Mouse (Mus musculus) heart, embryonic 13.5 days (tissue): ENCODE measurements around the gene Slc6a1. TPM values are rescaled to one million over a fixed set of nuclear protein-coding genes. Genes with fewer than 3 reads are reported as not detected.

Experiments
- ATAC-seq: fragments of 200-750 bp; cut with Nextera tagmentation; 2 replicates; pipeline ENCODE4 v1.8.0; 2017; ENCODE audit warnings: moderate TSS enrichment; ENCODE audit not compliant: insufficient number of reproducible peaks, low FRiP score, low TSS enrichment; ENCODE audit errors: extremely low read depth
- H3K27ac ChIP-seq: fragments of 300-500 bp; sonication (generic); replicated peaks from 2 replicates; pipeline ENCODE4 v1.5.1; 2015; ENCODE audit warnings: moderate library complexity, mild to moderate bottlenecking, inconsistent platforms
- H3K27me3 ChIP-seq: fragments of 300-500 bp; sonication (generic); replicated peaks from 2 replicates; pipeline ENCODE4 v1.6.1; 2015; ENCODE audit warnings: mild to moderate bottlenecking, inconsistent platforms
- H3K36me3 ChIP-seq: fragments of 300-500 bp; sonication (generic); 2 replicates; pipeline ENCODE4 v1.6.1; 2015; ENCODE audit warnings: mild to moderate bottlenecking, inconsistent platforms
- H3K4me1 ChIP-seq: fragments of 300-500 bp; sonication (generic); 2 replicates; pipeline ENCODE4 v1.6.1; 2015; ENCODE audit warnings: inconsistent platforms
- H3K4me2 ChIP-seq: fragments of 300-500 bp; sonication (generic); 2 replicates; pipeline ENCODE4 v1.6.1; 2015; ENCODE audit warnings: inconsistent platforms, mild to moderate bottlenecking, moderate library complexity
- H3K4me3 ChIP-seq: fragments of 300-500 bp; sonication (generic); 2 replicates; pipeline ENCODE4 v1.5.1; 2015; ENCODE audit warnings: moderate library complexity, mild to moderate bottlenecking, inconsistent platforms
- H3K9ac ChIP-seq: fragments of 300-500 bp; sonication (generic); 2 replicates; pipeline ENCODE4 v1.6.1; 2015; ENCODE audit warnings: inconsistent platforms, mild to moderate bottlenecking, moderate library complexity
- H3K9me3 ChIP-seq: fragments of 300-500 bp; sonication (generic); 2 replicates; pipeline ENCODE4 v1.6.1; 2016; ENCODE audit warnings: inconsistent platforms
- WGBS: fragments of 180-500 bp; shearing (Covaris S2); methylation state at CpG from one replicate; pipeline ENCODE4 v1.1.7; 2015; ENCODE audit warnings: mixed read lengths; 5-methylcytosine and 5-hydroxymethylcytosine counted together
- polyA plus RNA-seq: library from polyadenylated mRNA; unstranded; fragments of >200 nt; fragmentation: Nextera tagmentation; extraction: Ambion mirVana; gene quantifications from 2 replicates; pipeline ENCODE4 v1.2.1, GENCODE M21; 2015

Gene Slc6a1
- polyA plus RNA-seq, 1 experiment from 2014 or later, result 0.63 TPM

GRCm38 (mm10) chr6:114290929-114291328, 8.5 kb downstream of the Slc6a1 start:
- no peaks in the 10 kb centered on the region for H3K9me3 ChIP-seq
- 36% methylated on average over 4 of the region's 4 CpGs for WGBS
- no peaks in the 10 kb centered on the region for H3K36me3 ChIP-seq
- no peak for ATAC-seq
- no peak overlapping the region for H3K27ac ChIP-seq
- no peaks in the 10 kb centered on the region for H3K4me1 ChIP-seq
- H3K4me2 ChIP-seq, result no peak overlapping the region
- H3K9ac ChIP-seq, result no peak overlapping the region
- H3K4me3 ChIP-seq, result no peak overlapping the region
- H3K27me3 ChIP-seq, result peaks cover 79% of the 10 kb centered on the region

GRCm38 (mm10) chr6:114291396-114291795, 9.0 kb downstream of the Slc6a1 start:
- Histone ChIP-seq H3K9me3 (no peaks in the 10 kb centered on the region), H3K27me3 (peaks cover 75% of the 10 kb centered on the region), H3K4me3 (no peak overlapping the region), H3K4me2 (no peak overlapping the region), H3K36me3 (no peaks in the 10 kb centered on the region), H3K4me1 (peaks cover under 1% of the 10 kb centered on the region; the same call in 1 of the 2 replicates), H3K27ac (no peak overlapping the region), H3K9ac (no peak overlapping the region)
- no peak for ATAC-seq
- 37% methylated on average over 5 of the region's 5 CpGs for WGBS

GRCm38 (mm10) chr6:114293511-114293910, 11.1 kb downstream of the Slc6a1 start:
- no peak overlapping the region for H3K9ac ChIP-seq
- whole genome bisulfite sequencing, result 20% methylated on average over 8 of the region's 8 CpGs
- no peak for ATAC-seq

GRCm38 (mm10) chr6:114295086-114295485, 12.7 kb downstream of the Slc6a1 start:
- Histone ChIP-seq H3K36me3 (no peaks in the 10 kb centered on the region), H3K4me1 (peaks cover 11% of the 10 kb centered on the region; the same call in 1 of the 2 replicates), H3K27ac (no peak overlapping the region), H3K9ac (no peak overlapping the region), H3K27me3 (peaks cover 49% of the 10 kb centered on the region), H3K9me3 (no peaks in the 10 kb centered on the region), H3K4me2 (no peak overlapping the region), H3K4me3 (no peak overlapping the region)
- WGBS, result 68% methylated on average over 4 of the region's 4 CpGs
- ATAC-seq, result no peak

More at GRCm38 (mm10) chr6:114293511-114293910, 11.1 kb downstream of the Slc6a1 start:
- Histone ChIP-seq H3K4me2 (no peak overlapping the region), H3K4me1 (peaks cover 11% of the 10 kb centered on the region; the same call in 1 of the 2 replicates), H3K9me3 (no peaks in the 10 kb centered on the region), H3K36me3 (no peaks in the 10 kb centered on the region), H3K27ac (no peak overlapping the region), H3K27me3 (peaks cover 57% of the 10 kb centered on the region), H3K4me3 (no peak overlapping the region)

GRCm38 (mm10) chr6:114297260-114298002, 15.0 kb downstream of the Slc6a1 start:
- no peaks in the 10 kb centered on the region for H3K9me3 ChIP-seq
- H3K9ac ChIP-seq, result no peak overlapping the region
- H3K27me3 ChIP-seq, result peaks cover 29% of the 10 kb centered on the region
- peaks cover 11% of the 10 kb centered on the region; the same call in 1 of the 2 replicates for H3K4me1 ChIP-seq
- no peak overlapping the region for H3K4me2 ChIP-seq
- H3K27ac ChIP-seq, result no peak overlapping the region
- WGBS, result 53% methylated on average over 10 of the region's 10 CpGs
- no peaks in the 10 kb centered on the region for H3K36me3 ChIP-seq
- ATAC-seq, result no peak
- H3K4me3 ChIP-seq, result no peak overlapping the region

GRCm38 (mm10) chr6:114299699-114300098, 17.3 kb downstream of the Slc6a1 start:
- Histone ChIP-seq H3K27me3 (peaks cover 32% of the 10 kb centered on the region), H3K4me2 (no peak overlapping the region), H3K4me3 (no peak overlapping the region), H3K27ac (no peak overlapping the region), H3K4me1 (peaks cover 11% of the 10 kb centered on the region; the same call in 1 of the 2 replicates), H3K9ac (no peak overlapping the region), H3K36me3 (no peaks in the 10 kb centered on the region), H3K9me3 (no peaks in the 10 kb centered on the region)
- 83% methylated on average over 5 of the region's 5 CpGs for WGBS
- ATAC-seq, result no peak

- WGBS, result 74% methylated on average over 11 of the region's 11 CpGs
- Histone ChIP-seq H3K27ac (no peak overlapping the region), H3K4me3 (no peak overlapping the region), H3K4me1 (peaks cover 11% of the 10 kb centered on the region; the same call in 1 of the 2 replicates), H3K9me3 (no peaks in the 10 kb centered on the region), H3K36me3 (no peaks in the 10 kb centered on the region), H3K27me3 (peaks cover 32% of the 10 kb centered on the region), H3K4me2 (no peak overlapping the region), H3K9ac (no peak overlapping the region)
- no peak for ATAC-seq
These were observed 18.3 kb downstream of the Slc6a1 start for GRCm38 (mm10) chr6:114300737-114301136.

- H3K4me1 ChIP-seq, result no peaks in the 10 kb centered on the region
- H3K4me2 ChIP-seq, result no peak overlapping the region
- WGBS, result 72% methylated on average over 6 of the region's 6 CpGs
- no peak for ATAC-seq
- H3K9me3 ChIP-seq, result no peaks in the 10 kb centered on the region
- H3K9ac ChIP-seq, result no peak overlapping the region
- H3K27me3 ChIP-seq, result peaks cover 53% of the 10 kb centered on the region
- H3K36me3 ChIP-seq, result no peaks in the 10 kb centered on the region
- no peak overlapping the region for H3K27ac ChIP-seq
- no peak overlapping the region for H3K4me3 ChIP-seq
These were observed 22.2 kb downstream of the Slc6a1 start for GRCm38 (mm10) chr6:114304668-114305067.

GRCm38 (mm10) chr6:114320511-114320910, 38.1 kb downstream of the Slc6a1 start:
- ATAC-seq, result no peak
- Histone ChIP-seq H3K27ac (no peak overlapping the region), H3K36me3 (no peaks in the 10 kb centered on the region), H3K4me2 (no peak overlapping the region), H3K4me3 (no peak overlapping the region), H3K9me3 (0 out of 2 replicates have a peak, but pooled peaks cover 8% of the 10 kb centered on the region), H3K27me3 (peaks cover 4% of the 10 kb centered on the region; the same call in 1 of the 2 replicates), H3K4me1 (no peaks in the 10 kb centered on the region), H3K9ac (no peak overlapping the region)
- WGBS, result 60% methylated on average over 5 of the region's 5 CpGs

- Histone ChIP-seq H3K27me3 (no peaks in the 10 kb centered on the region; the same call in 1 of the 2 replicates), H3K4me2 (no peak overlapping the region), H3K36me3 (no peaks in the 10 kb centered on the region), H3K4me3 (no peak overlapping the region), H3K9ac (no peak overlapping the region), H3K9me3 (0 out of 2 replicates have a peak, but pooled peaks cover 8% of the 10 kb centered on the region), H3K4me1 (no peaks in the 10 kb centered on the region), H3K27ac (no peak overlapping the region)
- ATAC-seq, result no peak
- 76% methylated on average over 3 of the region's 3 CpGs for WGBS
These were observed 38.7 kb downstream of the Slc6a1 start for GRCm38 (mm10) chr6:114321146-114321545.

GRCm38 (mm10) chr6:114322914-114323313, 40.5 kb downstream of the Slc6a1 start:
- Histone ChIP-seq H3K4me2 (no peak overlapping the region), H3K36me3 (no peaks in the 10 kb centered on the region), H3K27me3 (no peaks in the 10 kb centered on the region), H3K4me1 (no peaks in the 10 kb centered on the region), H3K4me3 (no peak overlapping the region), H3K9ac (no peak overlapping the region), H3K9me3 (0 out of 2 replicates have a peak, but pooled peaks cover 8% of the 10 kb centered on the region), H3K27ac (no peak overlapping the region)
- 76% methylated on average over 3 of the region's 3 CpGs for WGBS
- no peak for ATAC-seq

GRCm38 (mm10) chr6:114324808-114325207, 42.4 kb downstream of the Slc6a1 start:
- Histone ChIP-seq H3K27ac (no peak overlapping the region), H3K4me2 (no peak overlapping the region), H3K9ac (no peak overlapping the region), H3K9me3 (0 out of 2 replicates have a peak, but pooled peaks cover 8% of the 10 kb centered on the region), H3K36me3 (no peaks in the 10 kb centered on the region), H3K4me1 (0 out of 2 replicates have a peak, but pooled peaks cover 3% of the 10 kb centered on the region), H3K4me3 (no peak overlapping the region), H3K27me3 (no peaks in the 10 kb centered on the region)
- 87% methylated on average over 5 of the region's 5 CpGs for WGBS
- ATAC-seq, result no peak
